Mouse (Mus musculus) megakaryocyte, embryonic 14.5 days (primary cell): ENCODE results near the gene Mfsd4b4.

Experiments
- FLI1 ChIP-seq: IDR thresholded peaks from 2 replicates; pipeline ENCODE4 v1.6.1; 2012; ENCODE audit warnings: low read length, inconsistent platforms, mixed read lengths
- GATA1 ChIP-seq: IDR thresholded peaks from 3 replicates; pipeline ENCODE4 v1.6.1; 2012; ENCODE audit warnings: mixed read lengths, low read length, inconsistent platforms, borderline replicate concordance

- TF ChIP-seq GATA1, result no peak
- TF ChIP-seq FLI1, result no peak
Observed at GRCm38 (mm10) chr10:39908768-39909441, 9.9 kb upstream of the Mfsd4b4 start.
